Mouse (Mus musculus): ENCODE results near the gene Rfc4.
"Not testable (repeated sequence)": the region's sequence is repeated elsewhere in the genome, so short reads cannot be mapped to it uniquely, and the experiment has no call there.

Gene Rfc4

GRCm38 (mm10) chr16:23102340-23103037 is 25.0 kb downstream of the Rfc4 start:
- DNase-seq (ENCODE audit: low spot score), result no peak

GRCm38 (mm10) chr16:23100613-23101012 is 26.9 kb downstream of the Rfc4 start:
- DNase-seq (ENCODE audit: low spot score), result no peak

GRCm38 (mm10) chr16:23100099-23100575 is 27.4 kb downstream of the Rfc4 start:
- DNase-seq (ENCODE audit: low spot score), result no peak

GRCm38 (mm10) chr16:23099632-23100031 is 27.9 kb downstream of the Rfc4 start:
- DNase-seq (ENCODE audit: low spot score), result no peak

- not testable (repeated sequence) for DNase-seq (ENCODE audit: low spot score)
These were observed 29.5 kb downstream of the Rfc4 start for GRCm38 (mm10) chr16:23098105-23098452.

- DNase-seq (ENCODE audit: low spot score), result not testable (repeated sequence)
These were observed 30.0 kb downstream of the Rfc4 start for GRCm38 (mm10) chr16:23097290-23098104.

GRCm38 (mm10) chr16:23096886-23097285 is 30.7 kb downstream of the Rfc4 start:
- DNase-seq (ENCODE audit: low spot score), result not testable (repeated sequence)

GRCm38 (mm10) chr16:23095581-23095980 is 32.0 kb downstream of the Rfc4 start:
- DNase-seq (ENCODE audit: low spot score), result not testable (repeated sequence)

GRCm38 (mm10) chr16:23094136-23094535 is 33.4 kb downstream of the Rfc4 start:
- DNase-seq (ENCODE audit: low spot score), result no peak

- DNase-seq (ENCODE audit: low spot score), result no peak
These were observed 34.1 kb downstream of the Rfc4 start for GRCm38 (mm10) chr16:23093321-23093953.

GRCm38 (mm10) chr16:23091345-23091744 is 36.2 kb downstream of the Rfc4 start:
- not testable (repeated sequence) for DNase-seq (ENCODE audit: low spot score)

GRCm38 (mm10) chr16:23088491-23088890 is 39.0 kb downstream of the Rfc4 start:
- not testable (repeated sequence) for DNase-seq (ENCODE audit: low spot score)

- DNase-seq (ENCODE audit: low spot score), result not testable (repeated sequence)
These were observed 39.8 kb downstream of the Rfc4 start for GRCm38 (mm10) chr16:23087712-23088111.

- not testable (repeated sequence) for DNase-seq (ENCODE audit: low spot score)
These were observed 40.4 kb downstream of the Rfc4 start for GRCm38 (mm10) chr16:23087159-23087558.

GRCm38 (mm10) chr16:23077516-23077915 is 50.0 kb downstream of the Rfc4 start:
- DNase-seq (ENCODE audit: low spot score), result not testable (repeated sequence)

Data from c-Kit-positive CD71-positive TER-119-positive erythroid progenitor cells, embryonic 14.5 days (primary cell).